Mouse (Mus musculus) lung, adult 2 months (tissue): ENCODE measurements at regions not wholly inside any gene's neighbourhood (a gene's known extent, or its start where the extent isn't known, plus 50 kb on each side); places are given as distances from the start of the nearest gene placed in this dataset.

Experiments
- CTCF ChIP-seq: fragments of 200-500 bp; IDR thresholded peaks from 2 replicates; pipeline ENCODE4 v1.5.1; 2011; ENCODE audit warnings: mild to moderate bottlenecking, low read length, control low read depth; ENCODE audit not compliant: insufficient read depth
- POLR2A ChIP-seq: fragments of 200-500 bp; IDR thresholded peaks from 2 replicates; pipeline ENCODE4 v1.6.1; 2011; ENCODE audit warnings: low read depth, mild to moderate bottlenecking, control low read depth, low read length, borderline replicate concordance; ENCODE audit errors: extremely low read depth

- TF ChIP-seq POLR2A (no peak), CTCF (no peak)
Observed at GRCm38 (mm10) chr3:34967911-34968310, 317.7 kb downstream of the Sox2 start.
